14 mouse cellular contexts compared by ENCODE assay signal in genomic region chr5:9107296-9108089, GRCm38 (mm10). TPM values are rescaled to one million over a fixed set of nuclear protein-coding genes. Genes with fewer than 3 reads are reported as not detected.
DNase-seq lines count a peak whose midpoint lies in the region; ATAC-seq and TF ChIP-seq lines count a peak whose summit lies in the region.
"Had no signal": no experiment of that assay in that cellular context is flagged by ENCODE, and none has a peak within 500 bp of the region (broad histone marks: within the 10 kb centered on the region; RNA-seq: fewer than 3 reads in every experiment).

No protein-coding gene starts in this region.

- H3K36me3 ChIP-seq in heart, postnatal 0 days (replicated peaks; ENCODE audit: control insufficient read depth, insufficient read depth, low read length) = no peaks in the 10 kb centered on the region
- H3K36me3 ChIP-seq in lung, postnatal 0 days (ENCODE audit: insufficient read depth, low read length) = no peaks in the 10 kb centered on the region
- no peaks in the 10 kb centered on the region for H3K36me3 ChIP-seq in forebrain, embryonic 13.5 days (ENCODE audit: poor library complexity, severe bottlenecking)
- no peaks in the 10 kb centered on the region for H3K36me3 ChIP-seq in kidney, embryonic 15.5 days
- H3K36me3 ChIP-seq: hindbrain, embryonic 15.5 days; limb, embryonic 15.5 days had no signal

- no peak overlapping the region for H3K27ac ChIP-seq in heart, postnatal 0 days (ENCODE audit: low read depth)
- H3K27ac ChIP-seq in lung, postnatal 0 days (ENCODE audit: low read length) = peak overlapping the region; percentile 85
- no peak overlapping the region for H3K27ac ChIP-seq in forebrain, embryonic 13.5 days
- H3K27ac ChIP-seq in kidney, embryonic 15.5 days = no peak overlapping the region
- H3K27ac ChIP-seq: hindbrain, embryonic 15.5 days; left cerebral cortex, adult 2 months; limb, embryonic 15.5 days had no signal

- no peak for ATAC-seq in heart, postnatal 0 days (ENCODE audit: insufficient read depth, low read depth)
- peak; percentile 86 for ATAC-seq in lung, postnatal 0 days
- no peak for ATAC-seq in forebrain, embryonic 13.5 days
- ATAC-seq in kidney, embryonic 15.5 days (replicated peaks; ENCODE audit: low FRiP score) = no peak
- ATAC-seq: midbrain, embryonic 16.5 days had no signal

- WGBS in heart, postnatal 0 days = 77% methylated on average over 8 of the region's 8 CpGs
- 27% methylated on average over 8 of the region's 8 CpGs for WGBS in lung, postnatal 0 days
- 88% methylated on average over 8 of the region's 8 CpGs for WGBS in forebrain, embryonic 13.5 days
- 70% methylated on average over 8 of the region's 8 CpGs for WGBS in kidney, embryonic 15.5 days

- H3K4me1 ChIP-seq in heart, postnatal 0 days (ENCODE audit: control insufficient read depth, insufficient read depth) = no peaks in the 10 kb centered on the region
- H3K4me1 ChIP-seq in lung, postnatal 0 days (ENCODE audit: insufficient read depth, low read depth, low read length) = peaks cover 15% of the 10 kb centered on the region
- H3K4me1 ChIP-seq in forebrain, embryonic 13.5 days = no peaks in the 10 kb centered on the region
- peaks cover 5% of the 10 kb centered on the region; the same call in 1 of the 2 replicates for H3K4me1 ChIP-seq in kidney, embryonic 15.5 days
- H3K4me1 ChIP-seq: hindbrain, embryonic 15.5 days; limb, embryonic 15.5 days had no signal

- no peak for TF ChIP-seq CTCF in heart, postnatal 0 days (IDR thresholded peaks at IDR 0.05; ENCODE audit: low read depth)
- no peak for TF ChIP-seq CTCF in lung, postnatal 0 days (IDR thresholded peaks at IDR 0.05)

- H3K4me2 ChIP-seq in heart, postnatal 0 days (ENCODE audit: low read depth, low read length) = no peak overlapping the region
- H3K4me2 ChIP-seq in lung, postnatal 0 days (replicated peaks; ENCODE audit: low read depth, low read length) = peak overlapping the region; percentile 34
- H3K4me2 ChIP-seq in forebrain, embryonic 13.5 days = no peak overlapping the region
- H3K4me2 ChIP-seq in kidney, embryonic 15.5 days = no peak overlapping the region
- H3K4me2 ChIP-seq: hindbrain, embryonic 15.5 days; limb, embryonic 15.5 days had no signal

- DNase-seq in heart, postnatal 0 days (ENCODE audit: low spot score) = peak; percentile 2
- DNase-seq in heart, adult 11 months = no peak
- peak; percentile 13 for DNase-seq in thymus, postnatal 0 days (ENCODE audit: low spot score)
- no peak for DNase-seq in thymus, postnatal 14 days
- DNase-seq in lung, postnatal 0 days (ENCODE audit: low spot score) = peak; percentile 89
- DNase-seq in layer of hippocampus, adult 9-10 months (ENCODE audit: low spot score) = no peak
- DNase-seq: embryo, embryonic 11 days; right cerebral cortex, postnatal 4 days had no signal

- no peak for TF ChIP-seq EP300 in heart, postnatal 0 days (IDR thresholded peaks at IDR 0.05; ENCODE audit: low read depth)
- peak; percentile 90 for TF ChIP-seq EP300 in lung, postnatal 0 days (IDR thresholded peaks at IDR 0.05)

- no peak overlapping the region for H3K4me3 ChIP-seq in heart, postnatal 0 days (ENCODE audit: low read depth, low read length)
- H3K4me3 ChIP-seq in lung, postnatal 0 days (ENCODE audit: low read depth, low read length) = no peak overlapping the region
- H3K4me3 ChIP-seq in forebrain, embryonic 13.5 days = no peak overlapping the region
- no peak overlapping the region for H3K4me3 ChIP-seq in kidney, embryonic 15.5 days (replicated peaks)
- H3K4me3 ChIP-seq: hindbrain, embryonic 15.5 days; left cerebral cortex, adult 2 months; limb, embryonic 15.5 days had no signal

- H3K9me3 ChIP-seq in heart, postnatal 0 days (replicated peaks; ENCODE audit: control insufficient read depth, low read length) = no peaks in the 10 kb centered on the region
- H3K9me3 ChIP-seq in lung, postnatal 0 days (ENCODE audit: low read length) = no peaks in the 10 kb centered on the region
- no peaks in the 10 kb centered on the region for H3K9me3 ChIP-seq in forebrain, embryonic 13.5 days (replicated peaks)
- no peaks in the 10 kb centered on the region for H3K9me3 ChIP-seq in kidney, embryonic 15.5 days (replicated peaks)
- H3K9me3 ChIP-seq: hindbrain, embryonic 15.5 days; limb, embryonic 15.5 days had no signal

- H3K9ac ChIP-seq in heart, postnatal 0 days (replicated peaks; ENCODE audit: low read depth, low read length) = no peak overlapping the region
- H3K9ac ChIP-seq in lung, postnatal 0 days (replicated peaks; ENCODE audit: low read depth) = no peak overlapping the region
- H3K9ac ChIP-seq in forebrain, embryonic 13.5 days = no peak overlapping the region
- no peak overlapping the region for H3K9ac ChIP-seq in kidney, embryonic 15.5 days
- H3K9ac ChIP-seq: hindbrain, embryonic 15.5 days; limb, embryonic 15.5 days had no signal

- peaks cover 2% of the 10 kb centered on the region; the same call in 1 of the 2 replicates for H3K27me3 ChIP-seq in heart, postnatal 0 days (ENCODE audit: control insufficient read depth, insufficient read depth, low read length)
- no peaks in the 10 kb centered on the region for H3K27me3 ChIP-seq in lung, postnatal 0 days (replicated peaks; ENCODE audit: insufficient read depth, low read length)
- H3K27me3 ChIP-seq in forebrain, embryonic 13.5 days = no peaks in the 10 kb centered on the region
- peaks cover 3% of the 10 kb centered on the region; the same call in 1 of the 2 replicates for H3K27me3 ChIP-seq in kidney, embryonic 15.5 days
- H3K27me3 ChIP-seq: hindbrain, embryonic 15.5 days had no signal

RNA-seq across cellular contexts. Expression of gene Tmem243, which starts 7.0 kb away (rescaled TPM):
- total RNA-seq in heart, postnatal 0 days (2014; rRNA removed; ENCODE audit: low replicate concordance) = 8.4 and 21.8 TPM in 2 replicates
- 12.8 and 13.0 TPM in 2 replicates for polyA plus RNA-seq in heart, postnatal 0 days (2015; fragmentation: Nextera tagmentation; extraction: Ambion mirVana)
- 21.3 and 27.5 TPM in 2 replicates for polyA plus RNA-seq in thymus, postnatal 0 days (2015; fragmentation: Nextera tagmentation; extraction: Ambion mirVana)
- polyA plus RNA-seq in lung, postnatal 0 days (2015; fragmentation: Nextera tagmentation; extraction: Ambion mirVana) = 407 and 422 TPM in 2 replicates
- 18.4 and 19.6 TPM in 2 replicates for polyA plus RNA-seq in forebrain, embryonic 13.5 days (2015; fragmentation: Nextera tagmentation; extraction: Ambion mirVana)
- polyA plus RNA-seq in kidney, embryonic 15.5 days (2015; fragmentation: Nextera tagmentation; extraction: Ambion mirVana) = 20.7 and 21.6 TPM in 2 replicates

RNA-seq across cellular contexts. Expression of gene Dmtf1, which starts 54.1 kb away (rescaled TPM):
- 17.0 and 22.2 TPM in 2 replicates for total RNA-seq in heart, postnatal 0 days (2014; rRNA removed; ENCODE audit: low replicate concordance)
- polyA plus RNA-seq in heart, postnatal 0 days (2015; fragmentation: Nextera tagmentation; extraction: Ambion mirVana) = 12.5 and 13.7 TPM in 2 replicates
- polyA plus RNA-seq in thymus, postnatal 0 days (2015; fragmentation: Nextera tagmentation; extraction: Ambion mirVana) = 41.8 and 45.6 TPM in 2 replicates
- 33.3 and 37.7 TPM in 2 replicates for polyA plus RNA-seq in lung, postnatal 0 days (2015; fragmentation: Nextera tagmentation; extraction: Ambion mirVana)
- polyA plus RNA-seq in forebrain, embryonic 13.5 days (2015; fragmentation: Nextera tagmentation; extraction: Ambion mirVana) = 63.1 and 68.0 TPM in 2 replicates
- polyA plus RNA-seq in kidney, embryonic 15.5 days (2015; fragmentation: Nextera tagmentation; extraction: Ambion mirVana) = 45.0 and 46.0 TPM in 2 replicates

Comparison
In these comparisons a context has a peak if more than half of its experiments do, and no peak if none do; other contexts are left out.
1. DNase-seq: peak in heart, postnatal 0 days (single experiment), thymus, postnatal 0 days (single experiment) and lung, postnatal 0 days (single experiment); none in heart, adult 11 months (single experiment), thymus, postnatal 14 days (single experiment) and layer of hippocampus, adult 9-10 months (single experiment).
2. RNA of gene Tmem243, which starts 7.0 kb away (polyA plus RNA-seq): 407 to 422 TPM in lung, postnatal 0 days; 21.3 to 27.5 TPM in thymus, postnatal 0 days, 20.7 to 21.6 TPM in kidney, embryonic 15.5 days, 18.4 to 19.6 TPM in forebrain, embryonic 13.5 days and 12.8 to 13.0 TPM in heart, postnatal 0 days; every median in the first group is over 10 times any median in the second.